Mouse (Mus musculus): ENCODE results near the gene Phc2. TPM values are rescaled to one million over a fixed set of nuclear protein-coding genes. Genes with fewer than 3 reads are reported as not detected.

The Phc2 gene
- polyA plus RNA-seq, 1 experiment from 2014 or later, result 55.1 TPM

DNA sequence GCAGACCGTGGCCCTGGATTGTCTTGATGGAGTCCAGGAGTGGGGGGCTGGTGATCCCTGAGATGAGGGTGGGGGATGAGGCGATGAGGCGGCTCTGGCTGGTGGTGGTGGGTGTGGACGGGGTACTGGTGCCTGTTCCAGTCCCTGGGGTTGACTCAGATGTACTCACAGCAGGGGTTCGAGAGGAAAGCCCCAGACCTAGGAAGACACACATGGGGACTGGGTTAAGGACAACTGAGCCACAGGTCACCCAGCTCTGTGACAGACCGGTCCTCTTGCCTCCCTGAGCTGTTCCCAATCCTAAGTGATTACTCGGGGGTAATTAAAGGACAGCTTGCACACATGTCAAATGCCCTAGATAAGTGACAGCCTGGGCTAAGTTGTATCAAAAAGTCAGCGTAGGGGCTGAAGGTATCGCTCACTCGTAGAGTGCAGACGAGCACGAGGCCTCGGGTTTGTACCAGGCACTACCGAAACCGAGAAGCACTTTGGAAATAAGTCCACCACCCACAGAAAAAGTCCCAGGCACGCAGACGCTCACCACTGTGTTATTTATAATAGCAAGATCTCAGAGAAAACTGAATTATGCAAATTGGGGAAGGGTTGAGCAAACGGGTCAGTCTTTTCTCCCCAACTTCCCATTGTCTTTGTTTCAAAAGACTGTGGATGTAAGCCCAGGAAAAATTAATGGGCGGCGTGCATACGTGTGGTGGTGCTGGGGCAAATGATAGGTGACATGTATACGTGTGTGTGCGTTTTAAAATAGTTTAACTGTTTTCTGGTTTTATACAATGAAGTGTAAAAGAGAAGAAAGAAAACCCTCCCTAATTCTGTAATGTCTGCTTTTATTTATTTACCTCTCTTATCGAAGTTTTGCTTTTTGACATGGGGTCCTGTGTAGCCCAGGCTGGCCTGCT is 132.8 kb downstream of the Phc2 start:
- H3K4me1 ChIP-seq (ENCODE audit: control insufficient read depth, insufficient read depth, low read length), result no peaks in the 10 kb centered on the region
- WGBS, result 88% methylated on average over 24 of the region's 24 CpGs
- H3K9me3 ChIP-seq (ENCODE audit: control insufficient read depth, low read length), result no peaks in the 10 kb centered on the region
- DNase-seq (ENCODE audit: low spot score) (no peak), ATAC-seq (ENCODE audit: low read depth) (no peak)
- H3K4me2 ChIP-seq (ENCODE audit: low read depth, low read length), result no peak overlapping the region
- peaks cover 89% of the 10 kb centered on the region for H3K36me3 ChIP-seq (ENCODE audit: control insufficient read depth, insufficient read depth, low read length)
- H3K27me3 ChIP-seq (replicated peaks; ENCODE audit: control insufficient read depth, insufficient read depth, low read length), result no peaks in the 10 kb centered on the region
- no peak overlapping the region for H3K4me3 ChIP-seq (ENCODE audit: low read depth, low read length)
- no peak overlapping the region for H3K27ac ChIP-seq (replicated peaks; ENCODE audit: low read depth, low read length)
- no peak overlapping the region for H3K9ac ChIP-seq (ENCODE audit: low read depth, low read length)

GRCm38 (mm10) chr4:128788108-128788507 is 133.6 kb downstream of the Phc2 start:
- DNase-seq (ENCODE audit: low spot score) (no peak), ATAC-seq (ENCODE audit: low read depth) (no peak)
- H3K4me3 ChIP-seq (ENCODE audit: low read depth, low read length), result no peak overlapping the region
- H3K4me2 ChIP-seq (ENCODE audit: low read depth, low read length), result no peak overlapping the region
- WGBS, result 87% methylated on average over 4 of the region's 4 CpGs
- no peaks in the 10 kb centered on the region for H3K27me3 ChIP-seq (replicated peaks; ENCODE audit: control insufficient read depth, insufficient read depth, low read length)
- no peak overlapping the region for H3K27ac ChIP-seq (replicated peaks; ENCODE audit: low read depth, low read length)
- no peaks in the 10 kb centered on the region for H3K9me3 ChIP-seq (ENCODE audit: control insufficient read depth, low read length)
- peaks cover 83% of the 10 kb centered on the region for H3K36me3 ChIP-seq (ENCODE audit: control insufficient read depth, insufficient read depth, low read length)
- H3K9ac ChIP-seq (ENCODE audit: low read depth, low read length), result no peak overlapping the region
- no peaks in the 10 kb centered on the region for H3K4me1 ChIP-seq (ENCODE audit: control insufficient read depth, insufficient read depth, low read length)

DNA sequence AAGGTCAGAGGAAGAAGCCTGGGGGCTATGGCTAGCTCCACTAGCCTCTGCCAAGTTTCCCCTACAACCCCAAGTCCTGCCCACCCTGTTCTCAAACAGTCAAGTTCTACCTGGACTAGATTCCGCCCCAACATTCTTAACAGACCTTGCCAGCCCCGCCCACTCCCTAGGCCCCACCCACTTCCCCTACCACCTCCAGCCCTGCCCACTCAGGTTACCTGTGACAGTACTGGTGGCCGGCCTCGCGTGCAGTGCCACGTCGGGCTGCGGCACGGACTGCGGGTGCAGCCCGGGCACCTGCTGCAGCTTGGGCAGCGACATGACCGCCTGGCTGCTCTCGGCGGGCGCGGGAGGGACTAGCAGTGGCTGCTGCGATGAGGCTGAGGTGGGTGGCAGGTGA is 135.1 kb downstream of the Phc2 start:
- 44% methylated on average over 16 of the region's 18 CpGs for WGBS
- H3K9me3 ChIP-seq (ENCODE audit: control insufficient read depth, low read length), result no peaks in the 10 kb centered on the region
- no peak overlapping the region for H3K9ac ChIP-seq (ENCODE audit: low read depth, low read length)
- H3K4me3 ChIP-seq (ENCODE audit: low read depth, low read length), result no peak overlapping the region
- no peaks in the 10 kb centered on the region for H3K4me1 ChIP-seq (ENCODE audit: control insufficient read depth, insufficient read depth, low read length)
- ATAC-seq (ENCODE audit: low read depth) (peak; percentile 19; the same call in 1 of the 2 replicates), DNase-seq (ENCODE audit: low spot score) (no peak)
- H3K27ac ChIP-seq (replicated peaks; ENCODE audit: low read depth, low read length), result no peak overlapping the region
- H3K27me3 ChIP-seq (replicated peaks; ENCODE audit: control insufficient read depth, insufficient read depth, low read length), result no peaks in the 10 kb centered on the region
- H3K4me2 ChIP-seq (ENCODE audit: low read depth, low read length), result no peak overlapping the region
- H3K36me3 ChIP-seq (ENCODE audit: control insufficient read depth, insufficient read depth, low read length), result peaks cover 80% of the 10 kb centered on the region

GRCm38 (mm10) chr4:128793710-128794109 is 139.2 kb downstream of the Phc2 start:
- ATAC-seq (ENCODE audit: low read depth), result no peak
- H3K4me3 ChIP-seq (ENCODE audit: low read depth, low read length), result no peak overlapping the region
- no peak overlapping the region for H3K9ac ChIP-seq (ENCODE audit: low read depth, low read length)
- no peak overlapping the region for H3K4me2 ChIP-seq (ENCODE audit: low read depth, low read length)
- H3K36me3 ChIP-seq (ENCODE audit: control insufficient read depth, insufficient read depth, low read length), result peaks cover 40% of the 10 kb centered on the region
- no peak for DNase-seq (ENCODE audit: low spot score)
- H3K4me1 ChIP-seq (ENCODE audit: control insufficient read depth, insufficient read depth, low read length), result peaks cover 14% of the 10 kb centered on the region
- no peak overlapping the region for H3K27ac ChIP-seq (replicated peaks; ENCODE audit: low read depth, low read length)
- 47% methylated on average over 1 of the region's 1 CpGs for WGBS
- no peaks in the 10 kb centered on the region for H3K9me3 ChIP-seq (ENCODE audit: control insufficient read depth, low read length)
- H3K27me3 ChIP-seq (replicated peaks; ENCODE audit: control insufficient read depth, insufficient read depth, low read length), result no peaks in the 10 kb centered on the region

- WGBS, result 86% methylated on average over 8 of the region's 8 CpGs
These were observed 139.7 kb downstream of the Phc2 start for GRCm38 (mm10) chr4:128794198-128794597.

GRCm38 (mm10) chr4:128795596-128795995 is 141.1 kb downstream of the Phc2 start:
- ATAC-seq (ENCODE audit: low read depth) (peak; percentile 42), DNase-seq (ENCODE audit: low spot score) (peak; percentile 76)
- H3K9me3 ChIP-seq (ENCODE audit: control insufficient read depth, low read length), result no peaks in the 10 kb centered on the region
- no peaks in the 10 kb centered on the region for H3K27me3 ChIP-seq (replicated peaks; ENCODE audit: control insufficient read depth, insufficient read depth, low read length)
- no peak overlapping the region for H3K27ac ChIP-seq (replicated peaks; ENCODE audit: low read depth, low read length)
- WGBS, result 10% methylated on average over 9 of the region's 9 CpGs
- no peak overlapping the region for H3K4me3 ChIP-seq (ENCODE audit: low read depth, low read length)
- H3K4me1 ChIP-seq (ENCODE audit: control insufficient read depth, insufficient read depth, low read length), result peaks cover 14% of the 10 kb centered on the region
- peaks cover 23% of the 10 kb centered on the region for H3K36me3 ChIP-seq (ENCODE audit: control insufficient read depth, insufficient read depth, low read length)
- H3K9ac ChIP-seq (ENCODE audit: low read depth, low read length), result no peak overlapping the region
- no peak overlapping the region; the same call in 1 of the 2 replicates for H3K4me2 ChIP-seq (ENCODE audit: low read depth, low read length)

More at GRCm38 (mm10) chr4:128794198-128794597, 139.7 kb downstream of the Phc2 start:
- H3K36me3 ChIP-seq (ENCODE audit: control insufficient read depth, insufficient read depth, low read length), result peaks cover 37% of the 10 kb centered on the region
- no peaks in the 10 kb centered on the region for H3K9me3 ChIP-seq (ENCODE audit: control insufficient read depth, low read length)
- no peak overlapping the region for H3K27ac ChIP-seq (replicated peaks; ENCODE audit: low read depth, low read length)
- H3K27me3 ChIP-seq (replicated peaks; ENCODE audit: control insufficient read depth, insufficient read depth, low read length), result no peaks in the 10 kb centered on the region
- no peak for DNase-seq (ENCODE audit: low spot score)
- H3K4me3 ChIP-seq (ENCODE audit: low read depth, low read length), result no peak overlapping the region
- no peak for ATAC-seq (ENCODE audit: low read depth)
- no peak overlapping the region for H3K4me2 ChIP-seq (ENCODE audit: low read depth, low read length)
- H3K9ac ChIP-seq (ENCODE audit: low read depth, low read length), result no peak overlapping the region
- peaks cover 14% of the 10 kb centered on the region for H3K4me1 ChIP-seq (ENCODE audit: control insufficient read depth, insufficient read depth, low read length)

DNA sequence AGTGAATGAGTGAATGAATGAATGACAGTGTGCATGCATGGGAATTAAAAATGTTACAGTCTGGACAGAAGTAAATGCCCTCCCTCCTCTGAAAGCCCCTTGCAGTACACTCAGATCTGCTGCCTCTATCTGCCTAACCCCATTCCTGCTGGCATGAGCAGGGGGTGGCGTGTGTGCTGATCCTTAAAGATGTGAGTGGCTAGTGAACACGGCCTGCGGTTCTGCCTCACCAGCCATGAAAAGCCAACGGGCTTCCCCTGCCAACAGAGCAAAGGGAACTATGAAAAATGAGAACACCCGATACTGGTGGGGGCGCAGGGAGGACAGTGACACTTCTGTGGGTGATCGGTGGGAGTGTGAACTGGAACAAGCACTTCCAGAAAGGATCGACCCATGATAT is 142.3 kb downstream of the Phc2 start:
- H3K9ac ChIP-seq (ENCODE audit: low read depth, low read length), result no peak overlapping the region
- H3K27me3 ChIP-seq (replicated peaks; ENCODE audit: control insufficient read depth, insufficient read depth, low read length), result no peaks in the 10 kb centered on the region
- H3K4me2 ChIP-seq (ENCODE audit: low read depth, low read length), result no peak overlapping the region
- H3K4me1 ChIP-seq (ENCODE audit: control insufficient read depth, insufficient read depth, low read length), result peaks cover 14% of the 10 kb centered on the region
- ATAC-seq (ENCODE audit: low read depth) (no peak), DNase-seq (ENCODE audit: low spot score) (no peak)
- no peak overlapping the region for H3K27ac ChIP-seq (replicated peaks; ENCODE audit: low read depth, low read length)
- H3K4me3 ChIP-seq (ENCODE audit: low read depth, low read length), result no peak overlapping the region
- 82% methylated on average over 8 of the region's 8 CpGs for WGBS
- H3K36me3 ChIP-seq (ENCODE audit: control insufficient read depth, insufficient read depth, low read length), result peaks cover 15% of the 10 kb centered on the region; the same call in 1 of the 2 replicates
- no peaks in the 10 kb centered on the region for H3K9me3 ChIP-seq (ENCODE audit: control insufficient read depth, low read length)

GRCm38 (mm10) chr4:128801675-128802465 is 147.4 kb downstream of the Phc2 start:
- Histone ChIP-seq H3K4me3 (ENCODE audit: low read depth, low read length) (no peak overlapping the region), H3K27me3 (replicated peaks; ENCODE audit: control insufficient read depth, insufficient read depth, low read length) (no peaks in the 10 kb centered on the region), H3K4me1 (ENCODE audit: control insufficient read depth, insufficient read depth, low read length) (peaks cover 25% of the 10 kb centered on the region), H3K36me3 (ENCODE audit: control insufficient read depth, insufficient read depth, low read length) (no peaks in the 10 kb centered on the region), H3K27ac (replicated peaks; ENCODE audit: low read depth, low read length) (no peak overlapping the region), H3K9me3 (ENCODE audit: control insufficient read depth, low read length) (no peaks in the 10 kb centered on the region), H3K4me2 (ENCODE audit: low read depth, low read length) (no peak overlapping the region), H3K9ac (ENCODE audit: low read depth, low read length) (peak overlapping the region; percentile 22; the same call in 1 of the 2 replicates)
- no peak for ATAC-seq (ENCODE audit: low read depth)
- 44% methylated on average over 9 of the region's 9 CpGs for WGBS
- no peak for DNase-seq (ENCODE audit: low spot score)
